Mouse (Mus musculus): ENCODE data around the gene Bloc1s1. TPM values are rescaled to one million over a fixed set of nuclear protein-coding genes. Genes with fewer than 3 reads are reported as not detected.

Gene Bloc1s1
- polyA plus RNA-seq, 1 experiment from 2014 or later = 226 TPM

DNA sequence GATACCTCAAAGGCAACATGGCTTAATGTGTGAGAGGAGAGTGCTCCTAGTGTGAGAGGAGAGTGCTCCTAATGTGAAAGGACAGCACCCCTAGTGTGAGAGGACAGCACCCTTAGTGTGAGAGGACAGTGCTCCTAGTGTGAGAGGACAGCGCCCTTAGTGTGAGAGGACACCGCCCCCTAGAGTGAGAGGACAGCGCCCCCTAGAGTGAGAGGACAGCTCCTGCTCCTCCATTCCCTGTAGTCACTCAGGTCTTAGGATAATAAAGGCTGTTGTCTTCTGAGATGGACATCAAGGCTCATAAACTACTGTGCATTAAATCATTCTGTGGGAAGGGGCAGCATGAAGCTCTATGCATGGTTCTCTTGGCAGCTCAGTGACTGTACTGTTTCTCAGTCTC is 21.8 kb upstream of the Bloc1s1 start:
- no peak overlapping the region for H3K27ac ChIP-seq (replicated peaks)
- peak; percentile 6; the same call in 1 of the 2 replicates for ATAC-seq (ENCODE audit: insufficient number of reproducible peaks, low FRiP score, low TSS enrichment, low read depth)
- no peaks in the 10 kb centered on the region for H3K36me3 ChIP-seq
- H3K4me1 ChIP-seq = no peaks in the 10 kb centered on the region
- 24% methylated on average over 3 of the region's 3 CpGs for WGBS
- H3K4me2 ChIP-seq (replicated peaks) = no peak overlapping the region
- H3K27me3 ChIP-seq = no peaks in the 10 kb centered on the region
- H3K9me3 ChIP-seq (replicated peaks) = no peaks in the 10 kb centered on the region
- H3K4me3 ChIP-seq (replicated peaks) = no peak overlapping the region
- no peak overlapping the region for H3K9ac ChIP-seq

DNA sequence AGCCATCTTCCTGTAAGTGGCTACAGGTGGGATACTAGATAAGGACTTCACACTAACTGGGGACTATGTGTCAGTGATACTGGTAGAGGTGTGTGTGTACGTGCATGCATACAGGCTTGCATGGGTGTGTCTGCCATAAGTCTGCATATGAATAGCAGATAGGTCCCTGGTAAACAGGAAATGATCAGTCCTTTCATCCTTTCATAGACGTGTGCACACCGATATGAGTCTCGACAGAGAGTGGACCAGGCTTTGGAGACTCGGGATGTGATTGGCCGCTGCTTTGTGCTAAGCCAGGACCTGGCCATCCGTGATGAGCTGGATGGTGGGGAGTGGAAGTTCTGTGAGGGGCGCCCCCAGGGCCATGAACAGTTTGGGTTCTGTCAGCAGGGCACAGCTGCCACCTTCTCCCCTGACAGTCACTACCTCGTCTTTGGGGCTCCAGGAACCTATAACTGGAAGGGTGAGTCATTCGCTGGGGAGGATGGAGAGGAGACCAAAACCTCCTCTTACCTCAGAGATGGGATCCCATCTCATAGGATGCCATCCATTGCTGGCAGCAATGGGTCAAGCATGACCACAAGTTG is 16.7 kb upstream of the Bloc1s1 start:
- WGBS = 74% methylated on average over 10 of the region's 10 CpGs
- no peak for ATAC-seq (ENCODE audit: insufficient number of reproducible peaks, low FRiP score, low TSS enrichment, low read depth)

DNA sequence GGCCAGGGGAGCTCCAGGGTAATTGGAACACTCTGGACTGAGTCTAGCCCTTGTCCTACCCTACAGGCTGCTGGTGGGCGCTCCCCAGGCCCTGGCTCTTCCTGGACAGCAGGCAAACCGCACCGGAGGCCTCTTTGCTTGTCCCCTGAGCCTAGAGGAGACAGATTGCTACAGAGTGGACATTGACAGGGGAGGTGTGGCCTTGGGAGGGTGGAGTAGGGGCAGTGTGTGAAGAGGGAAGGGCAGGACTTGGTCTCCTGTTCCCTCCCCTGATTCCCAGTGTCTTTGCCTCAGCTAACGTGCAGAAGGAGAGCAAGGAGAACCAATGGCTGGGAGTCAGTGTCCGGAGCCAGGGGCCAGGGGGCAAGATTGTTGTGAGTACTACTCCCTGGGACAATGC is 15.1 kb upstream of the Bloc1s1 start:
- no peak for ATAC-seq (ENCODE audit: insufficient number of reproducible peaks, low FRiP score, low TSS enrichment, low read depth)

More for the DNA sequence above, 16.7 kb upstream of the Bloc1s1 start:
- no peaks in the 10 kb centered on the region for H3K9me3 ChIP-seq (replicated peaks)
- H3K36me3 ChIP-seq = no peaks in the 10 kb centered on the region
- no peak overlapping the region for H3K9ac ChIP-seq
- no peak overlapping the region for H3K27ac ChIP-seq (replicated peaks)
- H3K27me3 ChIP-seq = peaks cover 8% of the 10 kb centered on the region
- no peaks in the 10 kb centered on the region for H3K4me1 ChIP-seq
- H3K4me2 ChIP-seq (replicated peaks) = no peak overlapping the region
- H3K4me3 ChIP-seq (replicated peaks) = no peak overlapping the region

DNA sequence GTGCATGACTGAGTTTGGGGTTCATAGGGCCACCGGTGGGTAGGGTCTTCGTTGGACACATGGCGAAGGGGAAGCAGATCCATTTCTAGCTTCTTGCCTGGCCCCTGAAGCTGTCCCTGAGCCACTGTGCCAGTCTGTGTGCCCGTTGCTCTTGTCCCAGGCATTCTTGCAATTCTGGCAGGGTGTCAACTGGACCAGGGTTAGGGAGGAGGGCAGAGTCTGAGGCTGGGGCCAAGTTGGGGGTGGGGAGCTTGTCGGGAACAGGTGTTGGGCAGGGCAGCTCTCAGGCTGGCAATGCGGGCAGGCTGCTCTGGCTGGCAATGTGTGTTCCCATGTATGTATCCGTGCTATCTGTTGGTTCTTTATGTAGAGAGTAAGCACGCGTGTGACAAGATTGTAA is 14.6 kb upstream of the Bloc1s1 start:
- peaks cover 12% of the 10 kb centered on the region for H3K4me1 ChIP-seq
- no peak overlapping the region for H3K9ac ChIP-seq
- WGBS = 77% methylated on average over 9 of the region's 9 CpGs
- H3K27ac ChIP-seq (replicated peaks) = no peak overlapping the region
- no peaks in the 10 kb centered on the region for H3K36me3 ChIP-seq
- no peaks in the 10 kb centered on the region for H3K9me3 ChIP-seq (replicated peaks)
- 0 out of 2 replicates have a peak, but pooled peaks have one; percentile 12 for ATAC-seq (ENCODE audit: insufficient number of reproducible peaks, low FRiP score, low TSS enrichment, low read depth)
- no peak overlapping the region for H3K4me3 ChIP-seq (replicated peaks)
- H3K4me2 ChIP-seq (replicated peaks) = no peak overlapping the region
- peaks cover 27% of the 10 kb centered on the region for H3K27me3 ChIP-seq

More for the DNA sequence above, 15.1 kb upstream of the Bloc1s1 start:
- WGBS = 55% methylated on average over 5 of the region's 5 CpGs
- no peak overlapping the region for H3K9ac ChIP-seq
- H3K4me1 ChIP-seq = peaks cover 7% of the 10 kb centered on the region
- no peak overlapping the region for H3K4me2 ChIP-seq (replicated peaks)
- H3K27me3 ChIP-seq = peaks cover 24% of the 10 kb centered on the region
- H3K36me3 ChIP-seq = no peaks in the 10 kb centered on the region
- H3K9me3 ChIP-seq (replicated peaks) = no peaks in the 10 kb centered on the region
- H3K4me3 ChIP-seq (replicated peaks) = no peak overlapping the region
- H3K27ac ChIP-seq (replicated peaks) = no peak overlapping the region

DNA sequence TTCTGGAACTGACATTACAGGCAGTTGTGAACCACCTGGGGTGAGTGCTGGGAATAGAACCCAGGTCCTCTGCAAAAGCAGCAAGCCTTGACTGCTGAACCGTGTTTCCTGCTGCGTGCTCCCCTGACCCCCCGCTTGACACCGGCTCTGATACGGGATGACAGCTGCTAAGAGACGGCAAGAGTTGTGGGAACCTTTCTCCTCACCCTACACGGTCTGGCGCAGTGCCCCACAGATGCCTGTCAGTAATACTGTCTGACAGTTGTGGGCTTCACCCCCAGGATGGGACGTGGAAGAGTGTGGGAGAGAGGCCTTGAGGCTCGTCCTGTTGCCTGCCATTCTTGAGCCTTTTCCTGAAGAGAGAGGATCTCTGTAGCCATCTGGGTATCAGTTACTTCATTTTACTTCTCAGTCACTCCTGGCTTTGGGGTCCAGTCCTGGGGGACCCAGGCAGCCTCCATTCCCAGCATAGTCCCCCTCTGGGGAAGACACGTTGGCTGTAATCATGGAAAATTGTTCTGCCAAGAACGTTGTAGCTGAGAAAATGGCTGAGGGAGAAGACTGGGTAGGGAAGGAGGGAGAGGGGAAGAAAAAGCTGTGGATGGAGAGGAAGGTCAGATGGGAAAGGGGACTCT is 14.0 kb upstream of the Bloc1s1 start:
- H3K4me1 ChIP-seq = peaks cover 14% of the 10 kb centered on the region
- H3K9me3 ChIP-seq (replicated peaks) = no peaks in the 10 kb centered on the region
- no peaks in the 10 kb centered on the region for H3K36me3 ChIP-seq
- no peak; the same call in 1 of the 2 replicates for ATAC-seq (ENCODE audit: insufficient number of reproducible peaks, low FRiP score, low TSS enrichment, low read depth)
- peaks cover 30% of the 10 kb centered on the region for H3K27me3 ChIP-seq
- no peak overlapping the region for H3K4me3 ChIP-seq (replicated peaks)
- no peak overlapping the region for H3K4me2 ChIP-seq (replicated peaks)
- WGBS = 59% methylated on average over 12 of the region's 12 CpGs
- H3K27ac ChIP-seq (replicated peaks) = no peak overlapping the region
- H3K9ac ChIP-seq = no peak overlapping the region

DNA sequence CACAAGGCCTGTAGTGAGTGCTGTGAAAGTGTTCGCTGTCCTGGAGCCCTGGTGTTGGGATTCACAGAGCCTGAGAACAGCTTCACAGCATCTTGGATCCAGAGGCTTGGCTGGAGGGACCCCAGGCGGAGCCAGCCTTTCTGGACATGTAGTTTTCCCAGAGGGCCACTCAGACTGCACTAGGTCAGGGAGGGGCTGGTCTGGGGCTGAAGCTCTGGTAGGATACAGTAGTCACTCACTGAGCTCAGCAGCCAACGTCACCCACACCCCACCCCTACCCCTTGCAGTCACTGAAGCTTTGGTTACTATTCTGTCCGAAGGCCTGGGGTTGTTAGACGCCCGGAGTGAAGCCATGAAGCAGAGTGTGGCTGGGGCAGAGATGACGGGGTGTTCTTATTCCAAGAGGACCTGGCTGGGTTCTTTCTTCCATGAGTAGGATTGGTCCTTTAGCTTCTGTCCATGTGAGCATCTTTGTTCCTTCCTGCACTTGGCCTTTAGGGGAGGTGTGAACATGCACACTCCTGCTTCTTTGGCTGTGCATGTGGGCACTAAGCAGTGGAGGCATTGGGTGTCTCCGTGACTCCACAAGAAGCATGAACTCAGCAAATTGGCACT is 12.1 kb upstream of the Bloc1s1 start:
- no peak overlapping the region for H3K4me3 ChIP-seq (replicated peaks)
- no peak overlapping the region for H3K27ac ChIP-seq (replicated peaks)
- ATAC-seq (ENCODE audit: insufficient number of reproducible peaks, low FRiP score, low TSS enrichment, low read depth) = no peak
- H3K36me3 ChIP-seq = no peaks in the 10 kb centered on the region
- WGBS = 79% methylated on average over 8 of the region's 8 CpGs
- no peak overlapping the region for H3K9ac ChIP-seq
- no peak overlapping the region for H3K4me2 ChIP-seq (replicated peaks)
- H3K4me1 ChIP-seq = peaks cover 14% of the 10 kb centered on the region
- no peaks in the 10 kb centered on the region for H3K9me3 ChIP-seq (replicated peaks)
- peaks cover 46% of the 10 kb centered on the region for H3K27me3 ChIP-seq

DNA sequence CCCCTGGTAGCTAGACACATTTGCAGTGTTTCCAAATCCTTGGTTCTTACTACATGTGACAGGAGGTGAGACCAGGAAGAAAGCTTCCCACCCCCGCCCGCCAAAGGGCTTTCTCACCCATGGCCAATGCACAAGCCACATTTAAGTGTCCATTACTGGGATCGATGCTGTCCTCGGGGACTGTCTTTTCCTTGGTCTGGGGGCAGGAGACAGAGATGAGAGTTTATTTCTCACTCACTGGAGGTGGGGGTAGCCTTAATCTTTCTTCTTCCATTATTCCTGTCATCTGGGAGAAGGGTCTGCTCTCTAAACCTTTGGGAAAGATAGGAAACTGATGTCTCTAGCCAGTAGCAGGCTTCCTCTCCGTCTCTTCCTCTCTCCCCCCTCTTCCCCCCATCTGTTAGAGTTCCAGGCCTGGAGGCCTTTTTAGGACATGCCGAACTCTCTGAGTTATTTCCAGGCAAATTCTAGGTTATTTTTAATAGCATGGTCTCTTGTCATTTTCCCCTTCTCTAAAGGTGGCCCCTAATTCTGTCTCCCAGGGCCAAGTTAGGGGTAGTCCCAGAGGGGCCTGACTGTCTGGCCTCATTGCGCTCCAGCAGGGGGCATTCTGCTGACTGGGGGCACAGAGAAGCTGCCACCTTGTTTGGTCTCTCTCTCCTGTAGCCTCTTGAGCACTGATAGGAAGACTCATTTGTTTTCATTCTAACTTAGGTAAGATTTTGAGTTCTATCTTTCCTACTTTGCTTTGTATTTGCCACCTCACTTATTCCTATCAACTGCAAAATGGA is 11.4 kb upstream of the Bloc1s1 start:
- Histone ChIP-seq H3K4me2 (replicated peaks) (0 out of 2 replicates have a peak overlapping the region, but pooled peaks have one; percentile 82), H3K27ac (replicated peaks) (no peak overlapping the region), H3K9ac (no peak overlapping the region), H3K27me3 (peaks cover 49% of the 10 kb centered on the region), H3K36me3 (no peaks in the 10 kb centered on the region), H3K4me3 (replicated peaks) (peak overlapping the region; percentile 48; the same call in 1 of the 2 replicates), H3K9me3 (replicated peaks) (no peaks in the 10 kb centered on the region), H3K4me1 (peaks cover 14% of the 10 kb centered on the region)
- ATAC-seq (ENCODE audit: insufficient number of reproducible peaks, low FRiP score, low TSS enrichment, low read depth) = no peak
- WGBS = 56% methylated on average over 7 of the region's 7 CpGs

DNA sequence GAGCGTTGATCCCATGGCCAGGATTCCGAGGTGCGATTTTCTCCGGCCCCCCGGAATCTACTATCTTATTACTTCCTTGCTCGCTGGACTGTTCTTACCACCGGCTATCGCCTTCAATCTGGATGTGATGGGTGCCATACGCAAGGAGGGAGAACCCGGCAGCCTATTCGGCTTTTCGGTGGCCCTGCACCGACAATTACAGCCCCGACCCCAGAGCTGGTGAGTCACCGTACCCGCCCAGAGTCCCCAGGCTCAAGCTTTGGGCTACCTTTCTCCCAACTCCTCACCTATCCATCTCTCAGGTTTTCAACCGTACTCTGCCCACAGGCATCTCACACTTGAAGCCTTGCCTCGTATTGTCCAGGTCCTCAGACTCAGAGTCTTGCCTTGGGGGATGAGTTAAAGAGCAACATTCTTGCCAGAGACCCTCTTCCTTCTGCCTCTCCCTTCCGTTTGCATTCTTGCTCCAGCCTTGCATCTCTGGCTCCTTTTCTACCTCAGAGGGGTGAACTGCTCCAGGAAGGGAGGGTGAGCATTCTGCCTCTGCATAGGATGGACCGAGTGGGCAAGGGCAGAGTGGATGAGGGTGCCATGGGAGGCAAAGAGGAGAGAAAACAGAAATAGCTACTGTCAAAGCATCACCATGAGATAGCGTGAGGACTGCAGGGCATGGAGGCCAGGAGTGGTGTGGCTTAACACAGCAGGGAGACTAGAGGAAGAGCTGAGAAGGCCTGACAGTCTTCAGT is 10.3 kb upstream of the Bloc1s1 start:
- ATAC-seq (ENCODE audit: insufficient number of reproducible peaks, low FRiP score, low TSS enrichment, low read depth) = no peak
- H3K9ac ChIP-seq = peak overlapping the region; percentile 21; the same call in 1 of the 2 replicates
- no peak overlapping the region for H3K27ac ChIP-seq (replicated peaks)
- H3K4me3 ChIP-seq (replicated peaks) = peak overlapping the region; percentile 48
- H3K27me3 ChIP-seq = peaks cover 49% of the 10 kb centered on the region
- peak overlapping the region; percentile 82 for H3K4me2 ChIP-seq (replicated peaks)
- H3K9me3 ChIP-seq (replicated peaks) = no peaks in the 10 kb centered on the region
- peaks cover 14% of the 10 kb centered on the region for H3K4me1 ChIP-seq
- no peaks in the 10 kb centered on the region for H3K36me3 ChIP-seq
- WGBS = 2% methylated on average over 21 of the region's 21 CpGs

DNA sequence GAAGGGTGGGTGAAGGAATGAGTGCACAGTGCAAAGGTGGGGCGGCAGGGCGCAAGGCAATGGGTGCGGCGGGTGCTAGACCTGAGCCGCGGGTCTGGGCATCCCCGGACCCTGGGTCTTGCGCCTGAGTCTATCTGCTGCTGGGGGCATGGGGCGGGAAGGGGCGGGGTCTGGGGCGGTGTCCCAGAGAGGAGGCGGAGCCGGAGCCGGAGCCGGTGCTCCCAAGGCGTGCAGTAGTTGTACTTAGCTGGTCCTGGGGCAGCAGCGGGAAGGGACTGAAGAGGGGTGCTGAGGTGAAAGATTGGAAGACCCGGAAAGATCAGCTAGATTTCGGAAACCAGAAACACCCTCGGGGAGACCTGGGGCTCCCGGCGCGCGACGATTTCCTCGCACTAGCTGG is 9.7 kb upstream of the Bloc1s1 start, which contains the start of gene Itga7:
Gene Itga7 (plus strand): TSS at position 245 of the 400 bp plus-strand sequence.
- ATAC-seq (ENCODE audit: insufficient number of reproducible peaks, low FRiP score, low TSS enrichment, low read depth) = peak; percentile 56; the same call in 1 of the 2 replicates
- Histone ChIP-seq H3K27ac (replicated peaks) (no peak within 1 kb of the TSS), H3K36me3 (no peaks in the 10 kb centered on the region), H3K9ac (peak within 1 kb of the TSS; percentile 21; the same call in 1 of the 2 replicates), H3K9me3 (replicated peaks) (no peaks in the 10 kb centered on the region), H3K4me1 (peaks cover 14% of the 10 kb centered on the region), H3K27me3 (peaks cover 53% of the 10 kb centered on the region), H3K4me3 (replicated peaks) (peak within 1 kb of the TSS; percentile 48), H3K4me2 (replicated peaks) (peak within 1 kb of the TSS; percentile 82)
- under 1% methylated on average over 26 of the region's 26 CpGs for WGBS

DNA sequence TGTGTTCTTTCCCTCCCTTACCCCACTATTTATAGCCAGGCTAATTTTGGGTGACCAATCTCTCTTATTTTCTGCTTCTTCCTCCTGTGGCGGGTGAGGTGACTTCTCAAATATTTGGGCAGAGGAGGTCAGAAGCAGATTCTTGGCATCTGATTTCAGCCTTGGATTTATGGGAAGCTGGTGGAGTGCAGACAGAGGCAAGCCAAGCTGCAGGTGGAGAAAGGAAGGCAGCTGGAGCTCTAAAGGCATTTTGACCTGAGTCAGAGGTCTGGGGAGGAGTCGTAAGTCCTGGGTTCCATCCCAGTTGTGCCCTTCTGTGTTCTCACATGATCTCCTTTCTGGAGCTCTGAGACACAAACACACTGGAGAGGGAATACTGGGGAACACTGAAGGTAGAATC is 7.6 kb upstream of the Bloc1s1 start:
- Histone ChIP-seq H3K4me2 (replicated peaks) (no peak overlapping the region), H3K27me3 (peaks cover 57% of the 10 kb centered on the region)
- 61% methylated on average over 2 of the region's 2 CpGs for WGBS

More for the DNA sequence above, 7.6 kb upstream of the Bloc1s1 start:
- H3K36me3 ChIP-seq = no peaks in the 10 kb centered on the region
- H3K4me3 ChIP-seq (replicated peaks) = no peak overlapping the region
- H3K27ac ChIP-seq (replicated peaks) = no peak overlapping the region
- no peak overlapping the region for H3K9ac ChIP-seq
- peaks cover 14% of the 10 kb centered on the region for H3K4me1 ChIP-seq
- ATAC-seq (ENCODE audit: insufficient number of reproducible peaks, low FRiP score, low TSS enrichment, low read depth) = no peak
- no peaks in the 10 kb centered on the region for H3K9me3 ChIP-seq (replicated peaks)

Data from embryonic facial prominence, embryonic 15.5 days (tissue).